Mouse (Mus musculus): ENCODE measurements at regions not wholly inside any gene's neighbourhood (a gene's known extent, or its start where the extent isn't known, plus 50 kb on each side); places are given as distances from the start of the nearest gene placed in this dataset.

DNA sequence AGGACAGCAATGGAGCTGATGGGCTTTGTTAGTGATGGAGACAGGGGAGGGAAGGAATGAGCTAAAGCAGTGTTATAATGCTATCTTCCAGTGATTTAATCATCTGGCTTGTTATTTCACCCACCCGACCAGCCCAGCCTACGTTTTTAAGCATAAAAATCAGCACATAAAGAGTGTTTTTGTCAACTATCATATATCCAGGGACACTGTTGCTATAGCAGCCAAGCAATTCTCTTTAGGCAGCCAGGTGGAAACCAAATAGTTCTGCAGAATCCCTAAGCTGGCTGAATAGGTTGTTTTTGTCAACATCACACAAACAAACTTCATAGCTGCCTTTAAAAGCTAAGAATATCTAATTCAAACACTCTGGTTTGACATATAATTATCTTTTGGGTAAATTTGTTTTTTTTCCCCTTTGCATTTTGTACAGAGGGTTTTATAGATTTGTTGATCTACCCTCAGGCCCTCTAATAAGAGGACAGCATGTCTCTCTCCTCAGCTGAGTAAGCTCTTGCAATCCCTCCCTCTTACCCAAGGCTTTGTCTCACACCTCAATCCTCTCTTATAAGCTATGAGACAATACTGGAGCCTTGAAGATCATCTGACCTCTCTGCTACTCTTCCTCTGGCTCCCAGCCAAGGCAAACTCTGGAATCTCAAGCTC is 104.7 kb upstream of the Camk2d start:
- DNase-seq = no peak

DNA sequence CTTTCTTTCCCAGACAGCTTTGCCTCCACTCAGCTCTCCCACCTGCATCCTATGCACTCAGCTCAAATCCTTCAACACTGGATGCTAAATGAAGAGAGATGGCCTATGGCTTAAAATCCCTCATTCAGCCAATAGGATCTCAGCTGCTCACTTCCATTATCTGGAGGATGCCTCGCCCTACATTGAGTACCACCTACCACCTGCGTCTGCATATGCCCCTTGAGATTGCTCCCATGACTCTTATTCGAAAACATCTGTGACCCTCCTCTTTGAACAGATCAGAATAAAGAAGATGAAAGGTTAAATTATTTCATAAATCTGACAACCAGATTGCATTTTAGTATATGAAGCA is 104.2 kb upstream of the Camk2d start:
- DNase-seq = no peak

DNA sequence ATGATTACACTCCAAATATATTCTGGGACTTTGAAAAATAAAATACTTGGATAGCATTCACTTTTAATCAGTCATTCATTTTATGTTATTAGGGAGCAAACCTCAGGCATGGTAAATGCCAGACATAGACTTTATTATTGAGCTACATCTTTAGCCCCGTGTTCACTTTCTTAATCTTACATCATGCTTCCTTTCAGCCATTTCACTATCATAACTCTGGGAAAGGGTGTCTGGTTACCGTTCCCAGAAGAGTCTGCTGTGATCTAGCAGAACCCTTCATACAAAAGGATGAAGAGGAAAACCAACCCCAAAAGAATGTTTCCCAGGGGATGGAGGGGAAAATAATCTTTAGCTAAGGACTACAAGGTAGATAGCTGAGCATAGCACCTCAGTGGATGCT is 97.3 kb upstream of the Camk2d start:
- DNase-seq = no peak

DNA sequence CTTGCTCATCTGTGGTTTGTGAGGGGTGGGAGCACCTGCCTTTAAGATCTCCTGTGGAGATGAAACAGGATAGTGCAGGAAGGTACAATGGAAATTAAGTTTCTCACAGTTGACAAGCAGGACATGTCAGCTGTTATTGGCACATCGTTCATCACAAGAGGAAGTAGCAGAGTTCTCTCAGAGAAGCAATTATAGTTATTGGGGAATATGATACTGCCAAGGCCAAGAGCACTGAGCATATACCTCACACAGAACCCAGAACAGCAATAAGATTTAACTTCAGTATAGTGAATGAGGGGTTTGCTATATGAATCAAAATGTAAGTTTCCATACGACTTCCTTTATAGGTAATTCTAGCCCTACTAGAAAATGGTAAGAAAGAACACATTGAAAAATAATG is 95.9 kb upstream of the Camk2d start:
- no peak for DNase-seq

DNA sequence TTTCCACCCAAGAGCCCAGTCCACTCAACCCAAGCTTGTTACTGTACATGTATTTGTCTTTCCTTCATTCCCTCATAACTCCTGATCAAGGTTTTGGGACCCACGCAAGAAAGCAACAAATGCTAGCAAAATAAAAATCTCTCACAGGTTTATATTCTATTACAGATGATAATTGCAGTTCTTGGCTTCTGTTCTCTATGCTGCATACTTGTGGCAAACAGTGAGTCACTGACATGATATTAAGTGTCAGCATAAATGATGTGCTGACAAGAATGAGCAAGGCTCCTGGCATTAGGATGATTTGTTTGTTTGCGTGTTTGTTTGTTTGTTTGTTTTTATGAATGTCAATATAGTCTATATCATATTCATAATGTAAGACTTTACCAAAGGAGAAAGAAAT is 94.3 kb upstream of the Camk2d start:
- DNase-seq = no peak

DNA sequence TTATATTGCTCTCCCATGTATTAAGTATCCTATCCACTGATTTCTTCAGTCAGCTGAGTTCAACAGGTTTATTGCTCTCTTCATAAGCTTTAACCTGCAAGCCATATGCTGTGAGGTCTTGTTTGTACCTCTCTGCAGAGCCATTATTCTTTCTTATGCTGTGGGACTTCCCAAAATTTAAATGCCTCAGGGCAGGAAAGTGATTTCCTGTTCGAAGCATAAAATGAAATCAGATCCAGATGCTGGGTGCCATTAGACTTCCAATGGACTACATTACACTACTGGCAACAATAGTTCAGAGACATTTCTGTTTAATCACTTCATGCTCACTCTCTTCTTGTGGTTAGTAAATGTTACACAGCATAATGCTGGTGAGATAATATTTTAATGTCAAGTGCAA is 90.4 kb upstream of the Camk2d start:
- DNase-seq = no peak

DNA sequence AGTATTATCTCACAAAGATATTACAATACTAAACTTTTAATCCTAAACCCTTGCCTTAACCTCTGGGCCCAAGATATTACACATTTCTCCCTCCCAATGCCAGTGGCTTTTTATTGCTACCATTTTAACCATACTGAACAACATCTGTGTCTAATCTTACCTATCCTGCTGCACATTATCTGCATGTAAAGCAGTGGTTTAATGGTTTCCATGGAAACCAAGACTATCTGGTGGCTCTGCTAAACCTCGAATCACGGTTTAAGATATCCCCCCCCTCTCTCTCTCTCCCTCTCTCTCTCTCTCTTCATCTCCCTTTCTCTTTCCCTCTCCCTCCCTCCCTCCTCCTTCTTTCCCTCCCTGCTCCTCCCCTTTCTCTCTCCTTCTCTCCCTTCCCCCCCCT is 81.3 kb upstream of the Camk2d start:
- DNase-seq = no peak

DNA sequence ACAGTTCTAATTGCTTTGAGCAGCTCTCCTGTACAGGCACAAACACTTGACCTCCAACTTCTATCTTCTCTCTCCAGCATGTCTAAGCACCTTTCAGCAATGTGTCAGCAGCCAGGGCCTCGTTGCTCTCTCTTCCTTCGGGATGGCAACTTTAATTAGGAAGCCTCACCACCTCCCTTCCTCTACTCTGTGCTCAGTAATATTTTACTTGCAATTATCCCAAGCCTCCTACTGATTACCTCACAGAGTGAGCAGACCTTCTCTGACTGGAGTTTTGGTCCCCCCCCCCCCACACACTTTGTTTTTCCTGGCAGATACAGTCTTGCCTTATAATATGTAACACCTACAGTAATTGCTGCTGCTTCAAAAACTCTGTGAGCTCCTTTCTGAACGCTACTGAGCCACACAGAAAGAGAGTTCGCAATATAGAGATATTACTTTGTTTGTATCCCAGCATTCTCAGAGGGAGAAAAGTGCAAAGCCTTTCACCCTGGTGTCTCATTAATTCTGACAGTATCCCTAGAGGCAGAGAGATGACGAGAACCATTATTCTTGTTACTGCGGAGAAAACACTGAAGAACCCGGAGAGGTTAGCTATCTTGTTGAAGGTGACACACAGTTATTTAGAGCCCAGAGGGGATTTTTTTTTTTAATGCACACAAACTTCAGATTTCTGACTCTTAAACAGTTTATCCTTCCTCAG is 61.8 kb upstream of the Camk2d start:
- DNase-seq = no peak

DNA sequence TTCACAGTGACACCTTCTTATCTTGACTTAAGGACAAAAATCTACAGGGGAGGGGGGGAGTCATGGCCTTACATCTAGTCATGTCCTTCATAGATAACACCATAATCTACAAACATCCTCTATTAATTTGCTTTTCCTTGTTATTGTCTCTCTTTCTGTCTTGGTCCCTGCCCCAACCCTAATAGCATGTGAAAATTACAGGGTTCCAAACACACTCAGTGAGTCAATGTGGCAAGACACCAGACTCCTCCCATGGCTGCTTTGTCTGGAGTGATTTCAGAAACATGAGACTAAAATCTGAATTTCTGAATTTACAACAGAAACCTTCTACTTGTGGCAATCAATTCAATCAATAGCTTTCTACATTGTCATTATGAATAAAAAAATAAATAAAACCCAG is 60.8 kb upstream of the Camk2d start:
- no peak for DNase-seq

DNA sequence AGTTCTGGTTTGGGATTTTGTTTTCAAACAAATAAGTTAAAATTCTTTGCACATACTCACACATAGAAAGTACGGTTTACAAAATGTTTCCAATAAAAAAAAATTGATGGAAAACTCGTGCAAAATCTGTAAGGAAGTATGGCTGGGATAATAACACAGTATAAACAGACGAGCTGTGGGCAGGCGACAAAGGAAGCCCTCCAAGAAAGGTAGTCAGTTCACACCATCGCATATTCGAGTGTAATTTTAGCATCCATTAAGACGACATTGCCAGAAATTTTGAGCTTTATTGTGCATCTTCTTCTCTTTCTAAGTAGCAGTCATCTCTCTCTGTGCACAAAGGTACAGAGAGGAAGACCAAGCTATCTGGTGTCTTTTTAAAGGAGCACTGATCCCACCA is 57.6 kb upstream of the Camk2d start:
- DNase-seq = no peak

DNA sequence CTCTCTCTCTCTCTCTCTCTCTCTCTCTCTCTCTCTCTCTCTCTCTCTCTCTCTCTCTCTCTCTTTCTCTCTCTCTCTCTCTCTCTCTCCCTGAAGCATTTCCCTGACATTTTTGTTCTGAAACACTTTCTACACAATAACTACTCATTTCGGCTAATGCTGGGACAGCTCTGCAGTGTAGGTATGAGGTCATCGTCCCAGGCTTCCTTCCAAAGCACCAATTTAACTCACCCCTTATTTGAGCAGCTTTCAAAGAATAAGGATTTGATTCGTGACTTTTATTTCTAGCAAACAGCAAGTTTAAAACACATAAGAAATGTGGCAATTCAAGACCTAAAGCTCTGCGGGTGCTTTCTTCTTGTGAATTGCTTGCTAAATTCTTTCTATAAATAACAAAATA is 55.0 kb upstream of the Camk2d start:
- DNase-seq = peak in 1 of 2 experiments; percentile 6

All from heart, adult 18-20 months (tissue).